Mouse (Mus musculus) bone marrow macrophage, adult 2 months (primary cell): ENCODE data around the gene Top3a.

Source experiments
- CTCF ChIP-seq: IDR thresholded peaks from 2 replicates; pipeline ENCODE4 v1.5.1; 2012; ENCODE audit warnings: low read depth, mild to moderate bottlenecking, low read length, moderate library complexity
- POLR2A ChIP-seq: IDR thresholded peaks from 2 replicates; pipeline ENCODE4 v1.6.1; 2012; ENCODE audit warnings: mild to moderate bottlenecking, low read depth, low read length, borderline replicate concordance

DNA sequence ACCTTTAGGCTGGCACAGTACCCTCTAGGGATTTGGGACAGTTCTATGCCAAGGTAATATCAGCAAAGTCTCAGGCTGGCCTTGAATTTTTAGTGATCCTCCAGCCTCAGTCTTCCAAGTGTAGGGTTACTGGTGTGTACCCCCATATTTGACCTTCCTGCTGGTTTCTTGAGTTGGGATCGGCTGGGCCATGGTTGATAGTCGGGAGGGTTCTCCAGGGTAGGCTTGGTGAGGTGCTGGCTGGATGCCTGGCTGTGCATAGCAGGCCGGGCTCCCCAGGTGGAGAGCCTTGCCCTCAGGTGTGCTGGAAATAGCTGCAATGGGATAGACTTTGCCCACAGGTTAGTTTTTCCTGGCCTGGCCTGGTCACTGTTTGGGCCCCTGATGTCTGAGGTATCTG lies 71.9 kb downstream of the Top3a start:
- TF ChIP-seq POLR2A: no peak
- no peak for TF ChIP-seq CTCF
